Mouse (Mus musculus): Measurements from ENCODE around the gene Krtap20-2.

DNA sequence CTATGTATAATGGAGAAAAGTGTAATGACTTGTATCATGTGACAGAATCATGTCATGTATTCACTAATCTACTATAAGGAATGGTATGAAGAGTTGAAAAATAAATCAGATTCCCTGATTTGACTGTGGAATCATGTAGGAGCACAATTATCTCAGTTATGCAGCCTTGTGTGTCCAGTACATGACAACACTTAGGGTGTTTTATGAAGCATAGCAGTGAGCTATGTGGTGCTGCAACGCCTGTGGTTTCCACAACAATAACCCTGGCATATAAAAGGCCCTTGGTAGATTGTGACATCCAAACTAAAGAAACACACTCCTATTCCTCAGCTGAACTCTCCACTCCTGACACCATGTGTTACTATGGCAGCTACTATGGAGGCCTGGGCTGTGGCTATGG lies at the start of gene Krtap20-2:
- no peak for TF ChIP-seq CTCF (IDR thresholded peaks at IDR 0.05; ENCODE audit: borderline replicate concordance, extremely low read depth, insufficient read depth, insufficient read length)
- no peak for TF ChIP-seq POLR2A (IDR thresholded peaks at IDR 0.05; ENCODE audit: borderline replicate concordance, extremely low read depth, insufficient read depth, insufficient read length, poor library complexity, severe bottlenecking)

Data from brain, embryonic 14.5 days (tissue).